Mouse (Mus musculus) lung, postnatal 0 days (tissue): ENCODE data around the gene Adgrl1.

Experiments
- CTCF ChIP-seq: IDR thresholded peaks from 2 replicates; pipeline ENCODE4 v1.5.1; 2016; ENCODE audit warnings: antibody characterized with exemption, mild to moderate bottlenecking
- EP300 ChIP-seq: IDR thresholded peaks from 2 replicates; pipeline ENCODE4 v1.6.1; 2016; ENCODE audit warnings: antibody characterized with exemption, mild to moderate bottlenecking, control low read depth

DNA sequence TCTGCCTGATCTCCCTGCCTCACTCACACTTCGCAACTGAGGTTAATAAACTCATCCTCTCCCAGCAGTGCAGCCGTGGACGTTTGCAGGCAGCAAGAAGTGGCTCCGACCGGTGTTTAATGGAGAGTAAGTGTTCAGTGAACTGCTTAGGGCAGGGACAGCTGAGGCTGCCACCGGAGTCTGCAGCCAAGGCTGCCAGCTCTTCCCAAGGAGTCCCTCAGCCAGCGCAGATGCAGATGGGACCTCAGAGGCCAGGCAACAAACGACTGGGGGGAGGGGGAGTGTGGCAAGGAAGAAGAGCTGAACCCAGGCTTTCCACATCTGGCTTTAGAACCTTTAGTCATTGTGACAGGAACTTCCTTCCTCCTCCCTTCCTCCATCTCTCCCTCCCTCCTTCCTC is 47.6 kb upstream of the Adgrl1 start:
- no peak for TF ChIP-seq CTCF
- no peak for TF ChIP-seq EP300
